Mouse (Mus musculus) cerebellum, adult 2 months (tissue): ENCODE results near the gene Galnt3.

Experiments
- CTCF ChIP-seq: fragments of 200-500 bp; IDR thresholded peaks from 2 replicates; pipeline ENCODE4 v1.5.1; 2011; ENCODE audit warnings: low read depth, mild to moderate bottlenecking, control low read depth, low read length, moderate library complexity, borderline replicate concordance; ENCODE audit not compliant: insufficient read depth
- POLR2A ChIP-seq: fragments of 200-500 bp; IDR thresholded peaks from 2 replicates; pipeline ENCODE4 v1.6.1; 2011; ENCODE audit warnings: low read length, control low read depth, borderline replicate concordance; ENCODE audit not compliant: insufficient read depth

GRCm38 (mm10) chr2:66094622-66095181 is 30.1 kb downstream of the Galnt3 start:
- TF ChIP-seq CTCF (no peak), POLR2A (no peak)
